Mouse (Mus musculus): ENCODE results near the gene Vangl1.

- TF ChIP-seq CTCF (IDR thresholded peaks at IDR 0.05; ENCODE audit: control insufficient read depth, insufficient read depth, insufficient read length) (no peak), USF1 (IDR thresholded peaks at IDR 0.05; ENCODE audit: low read depth) (no peak), MAX (IDR thresholded peaks at IDR 0.05) (no peak), MYOG (IDR thresholded peaks at IDR 0.05; ENCODE audit: control insufficient read depth, extremely low read depth, insufficient read length) (no peak), CEBPB (IDR thresholded peaks at IDR 0.05; ENCODE audit: low read depth) (no peak)
Measured at GRCm38 (mm10) chr3:102138899-102139298, 65.6 kb downstream of the Vangl1 start.
